Mouse (Mus musculus): ENCODE data around the gene Casp9.

DNA sequence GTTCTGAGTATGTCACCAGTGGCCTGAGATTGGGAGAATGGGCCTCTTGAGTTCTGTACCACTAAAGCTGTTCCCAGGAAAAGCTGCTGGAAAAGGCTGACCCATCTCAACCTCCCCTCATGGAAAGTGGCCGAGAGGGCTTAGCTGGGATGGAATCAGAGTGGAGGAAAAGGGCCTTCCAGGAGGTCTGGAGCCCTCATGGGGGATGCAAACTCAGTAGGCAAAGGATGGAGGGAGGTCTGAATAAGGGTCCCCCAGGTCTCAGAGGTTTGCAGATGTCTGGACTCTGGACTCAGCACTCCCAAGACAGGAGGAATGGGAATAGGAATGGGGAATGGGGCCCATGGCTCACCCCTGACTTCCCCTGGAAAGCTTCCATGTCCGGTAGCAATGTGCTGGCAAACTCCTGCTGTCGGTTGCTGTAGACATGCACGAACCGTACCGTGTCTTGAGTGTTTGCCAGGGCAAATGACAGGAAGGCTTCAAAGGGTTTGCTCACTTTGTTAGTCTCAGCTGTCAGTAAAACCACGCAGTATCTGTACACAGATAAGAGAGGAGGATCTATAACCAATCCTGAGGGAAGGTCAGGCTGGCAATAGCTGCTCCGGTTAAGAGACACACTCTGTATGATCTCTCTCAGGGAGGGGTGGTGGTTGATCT lies 23.8 kb upstream of the Casp9 start:
- TF ChIP-seq CTCF (conservative IDR thresholded peaks at IDR 0.05; ENCODE audit: low read length) = no peak
- no peak for TF ChIP-seq POU5F1 (IDR thresholded peaks at IDR 0.05; ENCODE audit: borderline replicate concordance, low read length)
- no peak for TF ChIP-seq NANOG (IDR thresholded peaks at IDR 0.05; ENCODE audit: borderline replicate concordance, low read length)
